Mouse (Mus musculus): ENCODE measurements around the gene Actbl2.

Actbl2 gene

DNA sequence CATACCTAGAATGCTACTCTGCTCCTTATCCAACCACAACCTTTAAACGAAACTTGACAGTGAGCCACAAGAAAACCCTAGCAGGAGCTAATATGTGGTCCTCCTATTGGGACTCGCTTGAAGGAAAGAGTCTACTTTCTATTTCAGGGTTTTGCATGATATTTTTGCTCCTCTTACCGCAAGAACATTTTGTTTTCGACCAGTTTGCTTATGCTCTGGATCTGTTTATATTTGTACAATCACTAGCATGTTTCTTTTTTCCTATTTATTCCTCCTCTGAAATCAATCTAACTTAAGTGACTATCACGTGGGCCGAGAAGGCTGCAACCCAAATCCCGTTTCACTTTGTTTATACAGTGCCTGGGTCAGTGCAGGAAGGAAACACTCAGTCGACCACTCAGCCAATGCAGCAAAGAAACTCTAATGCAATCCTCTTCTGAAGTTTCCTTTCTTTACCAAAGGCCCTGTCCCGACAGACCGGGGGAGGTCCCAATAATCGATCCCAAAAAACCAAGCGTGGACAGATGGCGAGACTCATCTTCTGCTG is 15.0 kb downstream of the Actbl2 start:
- intact Hi-C loops (cut with DNase I): no loop called here

DNA sequence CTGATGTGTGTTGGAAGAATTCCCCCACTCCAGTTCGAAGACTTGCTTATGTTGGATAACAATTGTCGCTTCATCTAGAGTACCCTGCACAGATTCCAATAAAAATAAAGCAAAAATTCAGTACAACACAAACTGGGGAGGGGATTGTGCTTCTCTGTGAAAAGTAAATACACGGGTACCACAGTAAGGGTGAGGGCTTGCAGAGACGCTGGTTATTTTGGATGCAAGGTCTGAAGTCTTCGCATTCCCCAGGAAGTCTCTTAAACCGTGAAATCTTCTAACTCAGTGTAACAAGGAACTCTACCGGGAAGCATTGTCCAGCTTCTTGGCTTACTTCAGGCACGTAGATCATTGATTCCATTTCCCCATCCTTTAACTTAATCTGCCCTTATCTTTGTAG is 17.1 kb downstream of the Actbl2 start:
- intact Hi-C loops (cut with DNase I): no loop called here

DNA sequence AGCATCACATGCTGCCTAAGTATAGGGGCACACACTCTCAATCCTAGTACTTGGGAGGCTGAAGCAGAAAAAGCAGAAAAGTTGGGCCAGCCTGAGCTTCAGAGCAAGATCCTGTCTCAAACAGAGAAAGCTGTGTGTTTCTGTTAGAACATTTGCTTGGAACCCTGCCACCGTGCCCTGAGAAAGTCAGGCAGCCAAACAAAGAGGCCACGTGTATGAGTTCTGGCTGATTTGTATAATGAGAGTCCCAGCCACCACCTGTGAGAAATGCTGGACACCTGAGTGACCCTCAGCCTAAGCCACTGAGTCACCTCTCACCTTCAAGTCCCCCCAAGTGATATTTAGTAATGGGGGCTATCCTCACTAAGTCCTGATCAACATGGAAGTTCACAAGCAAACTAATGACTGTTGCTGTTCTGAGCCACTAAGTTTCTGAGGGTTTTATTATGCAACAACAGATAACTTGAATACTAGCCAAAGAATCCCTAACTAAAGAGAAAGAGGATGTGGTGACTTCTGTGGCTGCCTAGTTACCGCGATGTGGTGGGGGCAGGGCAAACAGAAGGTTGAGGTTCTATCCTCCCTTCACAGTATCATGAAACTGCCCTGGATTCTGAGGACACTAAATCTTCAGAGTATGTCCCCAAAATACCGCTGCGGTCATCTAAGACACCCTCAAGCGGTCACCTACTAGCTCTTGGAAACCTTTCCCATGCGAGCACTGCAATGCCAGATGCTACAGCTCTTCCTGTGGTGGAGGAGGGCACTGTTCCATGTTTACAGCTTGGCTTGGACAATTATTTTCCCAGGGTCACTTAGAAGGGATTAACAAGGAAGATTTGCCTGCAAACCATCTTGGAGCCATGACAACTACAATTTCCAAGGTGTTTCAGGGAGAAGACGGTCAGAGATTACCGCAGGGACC is 31.9 kb downstream of the Actbl2 start:
- intact Hi-C loops (cut with DNase I): no loop called here

DNA sequence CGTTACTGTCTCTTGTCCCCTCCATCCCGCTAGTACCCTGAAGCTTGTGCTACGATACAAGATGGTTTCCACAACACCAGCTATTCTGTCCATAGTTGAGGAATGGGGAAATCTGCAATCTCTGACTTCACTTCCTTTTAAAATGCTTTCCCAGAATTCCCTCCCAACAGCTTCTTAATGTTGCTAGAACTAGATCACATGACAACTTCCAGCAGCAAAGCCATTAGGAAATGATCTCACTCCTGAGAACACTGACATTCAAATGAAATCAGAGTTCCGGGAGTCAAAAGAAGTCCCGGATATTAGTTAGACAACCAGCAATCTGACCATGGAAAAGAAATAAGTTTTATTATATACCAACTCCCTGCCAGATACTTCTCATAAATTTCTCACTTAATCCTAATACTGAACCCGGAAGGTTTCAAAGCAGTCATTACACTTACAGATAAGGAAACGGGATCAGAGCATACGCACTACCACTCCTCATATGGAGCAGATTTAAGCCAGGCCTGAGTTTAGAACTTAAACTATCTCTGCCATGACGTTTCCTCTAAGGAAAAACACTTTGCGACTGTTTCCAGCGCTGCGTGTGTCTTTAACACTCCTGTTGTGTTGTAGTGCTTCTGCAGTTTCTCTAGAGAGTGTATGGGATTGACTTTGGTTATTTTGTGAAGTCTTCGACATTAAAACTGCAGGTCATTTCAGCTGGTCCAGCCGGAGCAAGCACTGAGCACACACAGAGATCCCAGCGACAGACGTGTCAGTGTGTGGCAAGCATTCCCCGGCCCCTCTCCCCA is 36.5 kb downstream of the Actbl2 start:
- intact Hi-C loops (cut with DNase I): no loop called here

DNA sequence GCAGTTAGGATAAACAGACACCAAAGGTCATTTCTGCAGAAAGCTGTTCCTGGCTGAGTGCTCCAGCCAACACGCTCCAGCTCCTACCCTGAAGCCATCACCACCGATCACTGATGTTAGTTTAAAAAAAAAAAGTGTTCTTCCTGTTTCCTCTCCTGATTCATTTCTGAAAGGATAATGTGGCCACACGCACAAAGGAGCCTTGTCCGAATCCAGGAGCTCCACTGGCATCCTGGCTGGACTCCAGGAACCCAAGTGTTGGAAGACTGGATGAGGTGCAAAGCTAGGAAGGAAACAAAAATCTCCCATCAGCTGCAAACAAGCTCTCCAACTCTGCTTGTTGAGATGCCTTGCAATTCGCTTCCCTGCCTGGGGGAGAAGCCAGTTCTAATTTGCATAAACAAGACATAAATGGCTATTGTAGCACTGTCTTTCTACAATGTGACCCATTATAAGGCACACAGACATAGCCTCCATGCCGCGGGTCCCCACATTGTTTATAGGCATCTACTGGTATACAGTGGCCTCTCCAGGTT is 37.2 kb downstream of the Actbl2 start:
- intact Hi-C loops (cut with DNase I): no loop called here

DNA sequence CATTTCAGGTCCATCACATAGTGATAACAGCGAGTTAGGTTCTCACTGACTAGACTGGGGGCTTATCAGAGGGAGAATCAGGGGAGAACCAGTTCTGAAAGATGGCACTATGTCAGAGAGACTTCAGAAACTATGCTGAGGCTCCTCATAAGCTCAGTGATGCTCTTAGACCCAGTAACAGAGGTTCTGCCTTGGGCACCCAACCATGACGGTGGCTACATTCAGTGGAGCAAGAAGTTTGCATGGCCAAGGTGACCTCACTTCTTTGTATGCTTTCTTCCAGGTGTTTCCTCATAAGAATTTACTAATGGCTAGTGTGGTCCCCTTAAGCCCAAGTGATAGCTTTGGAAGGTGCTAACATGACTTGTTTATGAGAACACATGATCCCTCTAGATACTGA is 38.7 kb downstream of the Actbl2 start:
- intact Hi-C loops (cut with DNase I): no loop called here

DNA sequence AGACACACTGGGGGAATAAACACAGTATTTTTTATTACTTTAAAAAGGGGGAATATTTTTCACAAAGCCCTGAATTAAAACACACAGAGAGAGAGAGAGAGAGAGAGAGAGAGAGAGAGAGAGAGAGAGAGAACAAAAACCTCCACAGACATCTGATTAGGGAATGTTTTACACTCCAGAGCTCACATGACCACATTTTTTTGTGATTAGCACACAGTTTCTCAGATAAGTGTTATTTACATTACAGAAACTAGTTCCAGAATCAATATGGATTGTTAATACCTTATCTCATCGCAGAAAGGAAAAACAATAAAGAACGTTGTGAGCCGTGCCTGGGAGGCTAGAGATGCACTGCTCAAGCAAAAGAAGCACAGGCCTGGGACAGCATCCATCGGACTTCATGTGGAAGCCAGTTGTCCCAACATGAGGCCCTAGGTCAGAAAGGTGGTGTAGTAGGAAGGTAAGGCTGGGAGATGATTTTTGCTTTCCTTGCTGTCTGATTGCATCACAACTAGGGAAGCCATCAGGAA is 40.2 kb downstream of the Actbl2 start:
- intact Hi-C loops (cut with DNase I): no loop called here

DNA sequence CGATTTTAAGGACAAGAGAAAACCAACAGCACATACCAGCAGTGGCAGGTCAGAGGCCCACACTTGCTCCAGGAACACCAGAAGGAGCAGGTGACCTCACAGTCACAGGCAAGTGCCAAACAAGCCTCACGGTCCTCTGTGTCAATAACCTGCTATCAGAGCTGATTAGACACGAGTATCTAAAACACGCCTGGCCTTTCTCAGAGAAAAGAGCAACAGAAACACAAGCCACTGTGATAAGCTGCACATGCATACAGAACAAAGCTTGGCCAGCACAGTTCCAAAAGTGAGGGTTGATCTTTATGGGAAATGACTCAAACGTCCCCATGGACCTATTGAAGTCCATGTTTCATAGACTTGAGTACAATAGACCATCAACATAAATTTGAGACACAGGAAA is 41.2 kb downstream of the Actbl2 start:
- intact Hi-C loops (cut with DNase I): no loop called here

DNA sequence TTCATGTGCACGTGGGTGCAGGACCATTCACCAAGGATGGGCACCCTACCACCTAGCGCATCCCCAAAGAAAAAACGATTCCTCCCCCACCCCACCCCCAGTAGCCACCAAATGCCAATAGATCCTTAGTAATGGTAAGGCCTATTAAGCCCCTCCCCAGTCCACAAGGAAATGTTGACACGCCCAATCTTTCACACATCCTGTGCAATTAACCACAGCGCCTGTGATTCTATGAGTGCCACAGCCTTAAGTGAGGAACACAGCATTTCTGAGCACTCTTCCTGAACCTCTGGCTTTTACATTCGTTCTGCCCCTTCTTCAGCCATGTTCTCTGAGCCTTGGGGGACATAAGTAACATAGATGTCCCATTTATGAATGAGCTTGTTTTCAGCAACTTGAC is 42.8 kb downstream of the Actbl2 start:
- intact Hi-C loops (cut with DNase I): no loop called here

DNA sequence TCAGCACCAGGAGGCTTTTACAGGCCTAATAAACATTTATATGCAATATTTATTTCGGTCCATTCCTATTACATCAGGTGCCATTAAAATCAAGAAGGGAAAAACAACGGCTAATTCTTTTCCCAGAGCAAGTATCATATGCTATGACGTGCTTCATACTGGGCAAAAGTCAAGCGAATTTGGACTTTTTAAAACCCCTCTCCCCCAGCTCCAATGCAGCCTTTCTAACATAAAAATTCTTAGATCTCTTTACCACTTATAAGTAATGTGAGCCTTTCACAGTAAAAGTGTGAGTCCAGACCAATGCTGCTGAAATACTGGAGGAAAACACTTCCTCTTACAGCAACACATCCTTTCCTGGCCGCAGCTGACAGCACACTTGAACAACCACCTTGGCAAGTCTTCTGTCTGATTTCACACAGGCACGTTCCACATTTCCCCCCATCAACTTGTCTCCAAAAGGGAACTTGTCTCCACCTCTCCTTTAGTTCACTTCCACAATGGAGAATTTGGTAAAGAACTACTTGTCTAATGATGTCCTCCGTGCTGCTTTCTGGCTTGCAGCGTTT is 44.4 kb downstream of the Actbl2 start:
- intact Hi-C loops (cut with DNase I): no loop called here

DNA sequence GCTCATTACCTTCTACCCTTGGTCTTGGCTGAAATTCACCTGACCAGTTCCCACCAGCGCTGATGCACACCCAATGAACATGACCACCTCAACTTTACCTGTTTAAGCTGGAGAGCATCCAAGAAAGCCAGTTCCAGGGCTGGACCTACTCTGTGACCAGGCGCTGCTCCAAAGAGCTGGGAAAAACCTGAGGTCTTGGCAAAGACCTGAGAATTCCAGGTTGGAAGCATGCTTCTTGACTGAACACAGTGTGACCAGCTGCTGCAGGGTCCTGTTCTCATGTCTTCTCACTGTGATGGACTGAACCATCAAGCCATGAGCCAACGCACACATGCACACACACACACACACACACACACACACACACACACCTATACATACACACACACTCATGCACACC is 46.0 kb downstream of the Actbl2 start:
- intact Hi-C loops (cut with DNase I): no loop called here

DNA sequence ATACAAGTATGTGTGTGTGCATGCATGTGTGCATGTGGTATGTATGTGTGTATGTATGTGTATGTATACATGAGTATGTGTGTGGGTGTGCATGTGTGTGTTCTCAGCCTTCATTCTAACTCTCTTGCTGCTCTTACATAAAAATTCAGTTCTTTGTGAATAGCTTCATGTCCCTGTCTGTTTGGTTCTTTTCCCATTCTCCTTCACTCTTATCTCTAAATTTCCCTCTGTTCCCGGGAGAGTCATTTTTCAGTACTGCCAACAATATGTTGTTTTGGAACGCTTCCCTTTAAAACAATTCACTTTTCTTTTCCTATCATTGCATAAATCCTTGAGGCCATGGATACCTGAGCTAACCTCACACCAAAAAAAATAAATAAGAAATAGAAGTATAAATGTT is 46.6 kb downstream of the Actbl2 start:
- intact Hi-C loops (cut with DNase I): no loop called here

DNA sequence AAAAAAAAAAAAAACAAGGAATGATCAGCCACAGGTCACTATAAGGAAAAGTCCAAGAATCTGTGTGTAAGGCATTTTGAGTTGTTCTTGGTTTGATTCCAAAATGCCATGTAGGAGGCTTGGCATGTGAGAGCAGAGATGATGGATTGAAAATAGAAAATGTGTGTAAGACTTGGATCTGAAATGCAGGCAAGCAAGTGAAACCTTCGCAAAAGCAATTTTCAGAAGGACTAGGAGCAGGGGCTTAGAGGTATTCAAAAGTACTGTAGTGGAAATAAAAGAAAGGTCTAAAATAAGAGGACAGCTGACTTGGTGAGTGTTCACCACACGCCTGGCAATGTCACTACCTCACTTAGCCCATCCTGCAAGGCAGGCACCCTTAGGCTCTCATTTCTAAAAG is 49.4 kb downstream of the Actbl2 start:
- intact Hi-C loops (cut with DNase I): no loop called here

DNA sequence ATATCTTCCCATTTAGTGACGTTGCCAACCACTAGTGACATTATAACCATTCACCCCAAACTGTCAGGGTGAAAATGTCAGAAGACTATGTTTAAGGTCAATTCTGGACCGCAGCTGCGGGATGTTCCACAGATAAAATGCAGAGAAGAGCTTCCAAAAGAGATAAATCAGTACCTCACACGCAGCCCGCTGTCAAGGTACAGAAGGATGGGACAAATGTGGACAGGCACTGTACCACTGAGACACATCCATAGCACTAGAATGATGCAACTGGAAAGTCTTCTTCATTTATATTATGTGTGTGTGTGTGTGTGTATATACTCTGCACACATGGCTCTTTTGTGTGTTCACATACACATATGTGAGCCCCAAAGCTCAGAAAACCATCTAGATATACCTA is 49.9 kb downstream of the Actbl2 start:
- intact Hi-C loops (cut with DNase I): no loop called here
